Mouse (Mus musculus): ENCODE measurements around the gene Npas3. TPM values are rescaled to one million over a fixed set of nuclear protein-coding genes. Genes with fewer than 3 reads are reported as not detected.

Npas3 gene
- polyA plus RNA-seq, 1 experiment from 2014 or later, result 0.96 TPM

GRCm38 (mm10) chr12:53860176-53860575 is 611.7 kb downstream of the Npas3 start:
- no peaks in the 10 kb centered on the region for H3K27me3 ChIP-seq
- ATAC-seq (replicated peaks; ENCODE audit: low FRiP score), result no peak
- H3K9me3 ChIP-seq (replicated peaks), result no peaks in the 10 kb centered on the region
- no peak overlapping the region for H3K27ac ChIP-seq
- H3K4me1 ChIP-seq, result no peaks in the 10 kb centered on the region
- H3K4me3 ChIP-seq (replicated peaks), result no peak overlapping the region
- no peak overlapping the region for H3K4me2 ChIP-seq
- H3K36me3 ChIP-seq, result no peaks in the 10 kb centered on the region
- no peak overlapping the region for H3K9ac ChIP-seq

- H3K27ac ChIP-seq, result no peak overlapping the region
- H3K4me3 ChIP-seq (replicated peaks), result no peak overlapping the region
- H3K4me2 ChIP-seq, result no peak overlapping the region
- H3K9me3 ChIP-seq (replicated peaks), result no peaks in the 10 kb centered on the region
- no peaks in the 10 kb centered on the region for H3K36me3 ChIP-seq
- no peak overlapping the region for H3K9ac ChIP-seq
- H3K4me1 ChIP-seq, result no peaks in the 10 kb centered on the region
- no peak for ATAC-seq (replicated peaks; ENCODE audit: low FRiP score)
- 60% methylated on average over 6 of the region's 6 CpGs for WGBS
- no peaks in the 10 kb centered on the region for H3K27me3 ChIP-seq
Measured at GRCm38 (mm10) chr12:53862281-53862680, 613.8 kb downstream of the Npas3 start.

GRCm38 (mm10) chr12:53864436-53865136 is 616.1 kb downstream of the Npas3 start:
- no peak for ATAC-seq (replicated peaks; ENCODE audit: low FRiP score)
- Histone ChIP-seq H3K27me3 (no peaks in the 10 kb centered on the region), H3K9ac (no peak overlapping the region), H3K27ac (no peak overlapping the region), H3K9me3 (replicated peaks) (no peaks in the 10 kb centered on the region), H3K4me3 (replicated peaks) (no peak overlapping the region), H3K36me3 (no peaks in the 10 kb centered on the region), H3K4me2 (no peak overlapping the region), H3K4me1 (no peaks in the 10 kb centered on the region)
- 84% methylated on average over 5 of the region's 5 CpGs for WGBS

- Histone ChIP-seq H3K36me3 (no peaks in the 10 kb centered on the region), H3K9ac (no peak overlapping the region), H3K4me1 (no peaks in the 10 kb centered on the region), H3K9me3 (replicated peaks) (no peaks in the 10 kb centered on the region), H3K27me3 (no peaks in the 10 kb centered on the region), H3K4me2 (no peak overlapping the region), H3K27ac (no peak overlapping the region), H3K4me3 (replicated peaks) (no peak overlapping the region)
- no peak for ATAC-seq (replicated peaks; ENCODE audit: low FRiP score)
- 59% methylated on average over 2 of the region's 2 CpGs for WGBS
Measured at GRCm38 (mm10) chr12:53865691-53866090, 617.2 kb downstream of the Npas3 start.

- Histone ChIP-seq H3K4me2 (no peak overlapping the region), H3K9ac (no peak overlapping the region)
- no peak for ATAC-seq (replicated peaks; ENCODE audit: low FRiP score)
Measured at GRCm38 (mm10) chr12:53869981-53870380, 621.5 kb downstream of the Npas3 start.

GRCm38 (mm10) chr12:53875226-53875625 is 626.7 kb downstream of the Npas3 start:
- no peaks in the 10 kb centered on the region for H3K27me3 ChIP-seq
- no peak overlapping the region for H3K27ac ChIP-seq
- H3K4me1 ChIP-seq, result no peaks in the 10 kb centered on the region
- H3K4me3 ChIP-seq (replicated peaks), result no peak overlapping the region
- 40% methylated on average over 3 of the region's 3 CpGs for WGBS
- no peaks in the 10 kb centered on the region for H3K9me3 ChIP-seq (replicated peaks)
- no peak overlapping the region for H3K4me2 ChIP-seq
- H3K9ac ChIP-seq, result no peak overlapping the region
- peak; percentile 33; the same call in 1 of the 2 replicates for ATAC-seq (replicated peaks; ENCODE audit: low FRiP score)
- H3K36me3 ChIP-seq, result no peaks in the 10 kb centered on the region

More at GRCm38 (mm10) chr12:53869981-53870380, 621.5 kb downstream of the Npas3 start:
- 62% methylated on average over 4 of the region's 4 CpGs for WGBS
- Histone ChIP-seq H3K4me1 (no peaks in the 10 kb centered on the region), H3K9me3 (replicated peaks) (no peaks in the 10 kb centered on the region), H3K4me3 (replicated peaks) (no peak overlapping the region), H3K36me3 (no peaks in the 10 kb centered on the region), H3K27ac (no peak overlapping the region), H3K27me3 (no peaks in the 10 kb centered on the region)

GRCm38 (mm10) chr12:53876693-53877092 is 628.2 kb downstream of the Npas3 start:
- 58% methylated on average over 5 of the region's 5 CpGs for WGBS
- Histone ChIP-seq H3K27me3 (no peaks in the 10 kb centered on the region), H3K4me1 (no peaks in the 10 kb centered on the region), H3K9ac (no peak overlapping the region), H3K4me3 (replicated peaks) (no peak overlapping the region), H3K9me3 (replicated peaks) (no peaks in the 10 kb centered on the region), H3K36me3 (no peaks in the 10 kb centered on the region), H3K27ac (no peak overlapping the region), H3K4me2 (no peak overlapping the region)
- ATAC-seq (replicated peaks; ENCODE audit: low FRiP score), result no peak

GRCm38 (mm10) chr12:53881684-53882083 is 633.2 kb downstream of the Npas3 start:
- Histone ChIP-seq H3K4me3 (replicated peaks) (no peak overlapping the region), H3K9me3 (replicated peaks) (no peaks in the 10 kb centered on the region), H3K4me2 (no peak overlapping the region), H3K27ac (no peak overlapping the region), H3K36me3 (no peaks in the 10 kb centered on the region), H3K9ac (no peak overlapping the region), H3K4me1 (no peaks in the 10 kb centered on the region), H3K27me3 (no peaks in the 10 kb centered on the region)
- WGBS, result 91% methylated on average over 4 of the region's 4 CpGs
- no peak for ATAC-seq (replicated peaks; ENCODE audit: low FRiP score)

GRCm38 (mm10) chr12:53882863-53883262 is 634.4 kb downstream of the Npas3 start:
- no peak for ATAC-seq (replicated peaks; ENCODE audit: low FRiP score)
- Histone ChIP-seq H3K36me3 (no peaks in the 10 kb centered on the region), H3K9me3 (replicated peaks) (no peaks in the 10 kb centered on the region), H3K9ac (no peak overlapping the region), H3K4me3 (replicated peaks) (no peak overlapping the region), H3K4me1 (no peaks in the 10 kb centered on the region), H3K27ac (no peak overlapping the region), H3K4me2 (no peak overlapping the region), H3K27me3 (no peaks in the 10 kb centered on the region)
- 80% methylated on average over 8 of the region's 8 CpGs for WGBS

- 72% methylated on average over 4 of the region's 4 CpGs for WGBS
Measured at GRCm38 (mm10) chr12:53888624-53889023, 640.1 kb downstream of the Npas3 start.

GRCm38 (mm10) chr12:53895909-53896308 is 647.4 kb downstream of the Npas3 start:
- Histone ChIP-seq H3K4me2 (no peak overlapping the region), H3K27ac (no peak overlapping the region), H3K9ac (no peak overlapping the region), H3K4me3 (replicated peaks) (no peak overlapping the region), H3K9me3 (replicated peaks) (no peaks in the 10 kb centered on the region), H3K36me3 (no peaks in the 10 kb centered on the region), H3K27me3 (no peaks in the 10 kb centered on the region), H3K4me1 (no peaks in the 10 kb centered on the region)
- WGBS, result 82% methylated on average over 5 of the region's 5 CpGs
- ATAC-seq (replicated peaks; ENCODE audit: low FRiP score), result no peak

More at GRCm38 (mm10) chr12:53888624-53889023, 640.1 kb downstream of the Npas3 start:
- no peak overlapping the region for H3K9ac ChIP-seq
- no peak overlapping the region for H3K27ac ChIP-seq
- H3K36me3 ChIP-seq, result no peaks in the 10 kb centered on the region
- no peak for ATAC-seq (replicated peaks; ENCODE audit: low FRiP score)
- H3K4me1 ChIP-seq, result no peaks in the 10 kb centered on the region
- no peaks in the 10 kb centered on the region for H3K9me3 ChIP-seq (replicated peaks)
- H3K27me3 ChIP-seq, result no peaks in the 10 kb centered on the region
- no peak overlapping the region for H3K4me3 ChIP-seq (replicated peaks)
- no peak overlapping the region for H3K4me2 ChIP-seq

- Histone ChIP-seq H3K27ac (no peak overlapping the region), H3K4me2 (no peak overlapping the region), H3K4me1 (no peaks in the 10 kb centered on the region), H3K9ac (no peak overlapping the region), H3K9me3 (replicated peaks) (no peaks in the 10 kb centered on the region), H3K27me3 (peaks cover 5% of the 10 kb centered on the region; the same call in 1 of the 2 replicates), H3K4me3 (replicated peaks) (no peak overlapping the region), H3K36me3 (no peaks in the 10 kb centered on the region)
- no peak for ATAC-seq (replicated peaks; ENCODE audit: low FRiP score)
- WGBS, result 78% methylated on average over 8 of the region's 8 CpGs
Measured at GRCm38 (mm10) chr12:53908761-53909160, 660.3 kb downstream of the Npas3 start.

GRCm38 (mm10) chr12:53910192-53910591 is 661.7 kb downstream of the Npas3 start:
- 88% methylated on average over 2 of the region's 2 CpGs for WGBS
- Histone ChIP-seq H3K4me2 (no peak overlapping the region), H3K4me1 (no peaks in the 10 kb centered on the region), H3K4me3 (replicated peaks) (no peak overlapping the region), H3K9me3 (replicated peaks) (no peaks in the 10 kb centered on the region), H3K9ac (no peak overlapping the region), H3K36me3 (no peaks in the 10 kb centered on the region), H3K27ac (no peak overlapping the region), H3K27me3 (peaks cover 5% of the 10 kb centered on the region; the same call in 1 of the 2 replicates)
- ATAC-seq (replicated peaks; ENCODE audit: low FRiP score), result no peak

Measured in kidney, embryonic 15.5 days (tissue).